Mouse (Mus musculus) kidney, postnatal 36 days (tissue): ENCODE results near the gene Nr3c2.

Experiments used
- DNase-seq, 2 experiments: peaks; one replicate each; pipeline ENCODE4 v3.0.0; 2021 to 2022; ENCODE audit warnings: mixed read lengths in 2 of 2

Nr3c2 gene

DNA sequence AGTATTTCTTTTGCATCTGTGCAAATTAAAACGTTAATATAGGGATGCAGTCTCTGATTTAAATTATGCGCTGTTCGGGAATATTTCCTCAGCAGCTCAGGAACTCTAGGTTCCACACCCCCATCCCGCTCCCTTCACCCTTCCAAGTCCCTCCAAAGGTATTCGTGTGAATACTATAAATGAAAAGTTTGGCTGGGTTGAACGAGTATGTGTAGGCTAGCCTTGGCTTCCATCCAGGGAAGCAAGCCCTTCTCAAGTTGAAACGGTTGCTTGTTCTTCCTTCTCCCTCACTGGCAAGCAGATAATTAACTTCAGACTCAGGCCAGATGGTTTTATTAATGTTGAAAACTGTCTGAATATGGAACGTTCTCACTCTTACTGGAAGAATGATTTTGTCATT, 186.8 kb downstream of the Nr3c2 start:
- no peak for DNase-seq

- no peak for DNase-seq
Measured at GRCm38 (mm10) chr8:77096721-77097120, 197.5 kb downstream of the Nr3c2 start.

- peak in 1 of 2 experiments; percentile 8 for DNase-seq
Measured at GRCm38 (mm10) chr8:77098101-77098500, 198.9 kb downstream of the Nr3c2 start.

DNA sequence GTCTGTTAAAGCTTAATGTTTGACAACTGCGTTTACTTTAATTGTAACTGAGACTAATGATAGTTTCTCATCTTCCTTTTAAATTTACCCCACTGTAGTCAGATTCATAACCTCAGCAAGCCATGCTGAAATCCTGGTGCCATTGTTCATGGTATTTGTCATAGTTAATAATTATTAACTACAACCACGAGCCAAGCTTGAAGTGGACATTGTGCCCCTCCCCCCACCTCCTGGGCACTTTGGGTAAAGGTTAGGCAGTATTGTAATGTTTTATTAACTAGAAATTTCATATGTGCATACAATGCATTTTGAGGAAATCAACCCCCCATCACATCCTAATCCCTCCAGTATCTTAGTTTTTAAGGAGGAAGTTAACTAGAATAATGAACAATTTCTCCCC, 201.1 kb downstream of the Nr3c2 start:
- DNase-seq = peak; percentile 74 to 86

DNA sequence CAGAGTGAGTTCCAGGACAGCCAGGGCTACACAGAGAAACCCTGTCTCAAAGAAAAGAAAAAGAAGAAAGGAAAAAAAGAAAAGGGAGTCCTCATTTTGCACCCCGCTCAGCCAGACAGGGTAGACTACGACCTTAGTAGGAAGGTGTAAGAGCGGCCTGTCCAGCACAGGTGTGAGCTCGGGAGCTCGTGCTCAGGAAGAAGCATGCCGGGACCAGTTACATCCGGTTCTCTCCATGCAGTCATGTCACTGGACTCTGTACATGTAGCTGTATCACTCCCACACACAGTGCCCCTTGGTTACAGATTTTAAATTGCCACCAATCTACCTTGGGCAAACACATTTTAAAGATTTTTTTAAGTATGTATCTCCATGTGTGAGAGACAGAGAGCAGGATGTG, 203.6 kb downstream of the Nr3c2 start:
- DNase-seq = peak; percentile 47 to 55

DNA sequence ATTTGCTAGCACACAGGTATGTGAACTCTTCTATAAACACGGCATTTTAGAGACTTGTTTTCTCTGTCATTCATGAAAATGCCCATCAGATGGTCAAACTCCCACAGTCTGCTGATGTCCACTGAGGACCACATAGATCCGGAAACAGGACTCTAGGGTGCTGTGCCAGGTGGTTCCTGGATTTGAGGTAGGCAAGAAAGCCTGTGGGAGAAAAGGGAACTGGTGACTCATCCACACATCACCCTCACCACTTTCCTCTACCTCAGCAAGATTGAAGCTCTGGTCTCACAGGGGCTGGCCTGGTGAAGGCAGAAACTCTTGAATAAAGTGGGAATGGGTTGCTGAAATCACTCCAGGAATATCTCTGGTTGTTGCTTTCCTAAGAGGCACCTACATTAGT, 213.5 kb downstream of the Nr3c2 start:
- DNase-seq = no peak

DNA sequence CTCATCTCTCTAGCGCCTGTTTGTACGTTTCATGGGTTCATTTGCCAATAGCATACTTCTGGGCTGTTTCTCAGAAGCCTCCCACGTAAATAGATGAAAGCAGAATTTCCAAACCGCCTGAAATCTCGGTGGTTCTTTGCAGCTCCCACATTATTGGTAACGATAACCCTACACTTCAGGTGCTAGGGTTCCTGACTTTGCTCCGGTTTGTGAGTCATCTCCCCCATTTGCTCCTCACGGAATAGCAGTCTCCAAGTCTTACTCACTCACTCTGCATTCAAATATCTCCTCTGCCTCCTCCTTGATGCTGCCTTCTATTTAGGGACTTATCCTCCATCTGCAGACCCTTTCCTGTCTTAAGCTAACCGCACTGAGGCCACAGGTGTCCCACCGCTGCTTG, 215.5 kb downstream of the Nr3c2 start:
- DNase-seq = no peak

GRCm38 (mm10) chr8:77116419-77117079, 217.3 kb downstream of the Nr3c2 start:
- no peak for DNase-seq

GRCm38 (mm10) chr8:77120810-77121570, 221.7 kb downstream of the Nr3c2 start:
- DNase-seq = peak; percentile 56 to 71

GRCm38 (mm10) chr8:77121571-77121890, 222.3 kb downstream of the Nr3c2 start:
- DNase-seq = no peak

DNA sequence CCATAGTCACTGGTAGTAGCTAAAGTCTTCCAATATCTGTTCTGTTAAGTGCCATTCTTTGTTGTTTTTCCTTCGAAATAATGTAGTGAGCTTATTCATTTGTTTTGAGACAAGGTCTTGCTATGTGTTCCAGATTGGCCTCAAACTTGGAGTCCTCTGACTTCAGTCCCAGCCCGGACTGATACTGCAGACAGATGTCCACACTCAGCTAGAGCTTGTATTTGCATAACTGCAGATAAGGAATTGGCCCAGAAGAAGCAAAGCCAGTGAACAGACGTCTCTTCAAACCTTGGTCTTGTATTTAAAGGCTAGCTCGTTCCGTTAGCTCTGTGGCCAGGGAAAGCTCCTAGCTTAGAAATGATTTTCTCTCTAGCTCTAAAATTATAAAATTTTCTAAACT, 223.1 kb downstream of the Nr3c2 start:
- DNase-seq = no peak

DNA sequence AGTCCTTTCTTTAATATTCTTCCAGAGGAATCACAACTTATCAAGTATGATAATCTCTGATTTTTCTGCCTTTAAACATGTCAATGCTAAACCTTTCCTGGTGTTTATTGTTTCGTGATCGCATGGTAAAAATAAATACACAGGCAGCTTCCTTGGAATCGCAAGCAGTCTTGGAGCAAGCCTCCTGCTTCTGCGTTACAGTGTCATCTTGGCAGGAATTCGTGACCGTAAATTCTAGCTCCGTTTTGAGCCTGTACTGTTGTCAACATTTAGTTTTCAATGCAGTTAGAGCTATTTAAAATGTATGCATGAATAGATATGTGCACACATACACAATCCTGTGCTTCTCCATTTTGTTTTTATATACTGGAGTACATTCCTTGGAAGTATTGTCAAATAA, 226.5 kb downstream of the Nr3c2 start:
- no peak for DNase-seq

DNA sequence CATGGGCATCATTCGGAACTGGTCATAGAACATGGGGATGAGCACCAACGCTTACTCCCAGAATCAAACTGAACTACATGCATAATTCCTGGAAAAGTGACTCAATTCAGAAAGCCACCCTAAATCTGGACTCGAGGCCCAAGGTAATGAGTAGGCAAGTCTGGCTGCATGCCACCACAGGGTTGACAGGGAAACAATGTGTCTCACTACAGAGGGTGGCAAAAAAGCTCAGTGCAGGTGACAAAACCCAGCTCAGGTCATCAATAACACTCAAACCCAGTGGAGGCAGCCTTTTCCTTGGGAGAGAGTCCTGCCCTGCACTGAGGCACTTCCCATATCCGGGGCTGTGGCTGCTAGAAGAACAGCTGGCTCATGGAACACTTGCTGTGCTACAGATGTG, 228.8 kb downstream of the Nr3c2 start:
- peak in 1 of 2 experiments; percentile 26 for DNase-seq

DNA sequence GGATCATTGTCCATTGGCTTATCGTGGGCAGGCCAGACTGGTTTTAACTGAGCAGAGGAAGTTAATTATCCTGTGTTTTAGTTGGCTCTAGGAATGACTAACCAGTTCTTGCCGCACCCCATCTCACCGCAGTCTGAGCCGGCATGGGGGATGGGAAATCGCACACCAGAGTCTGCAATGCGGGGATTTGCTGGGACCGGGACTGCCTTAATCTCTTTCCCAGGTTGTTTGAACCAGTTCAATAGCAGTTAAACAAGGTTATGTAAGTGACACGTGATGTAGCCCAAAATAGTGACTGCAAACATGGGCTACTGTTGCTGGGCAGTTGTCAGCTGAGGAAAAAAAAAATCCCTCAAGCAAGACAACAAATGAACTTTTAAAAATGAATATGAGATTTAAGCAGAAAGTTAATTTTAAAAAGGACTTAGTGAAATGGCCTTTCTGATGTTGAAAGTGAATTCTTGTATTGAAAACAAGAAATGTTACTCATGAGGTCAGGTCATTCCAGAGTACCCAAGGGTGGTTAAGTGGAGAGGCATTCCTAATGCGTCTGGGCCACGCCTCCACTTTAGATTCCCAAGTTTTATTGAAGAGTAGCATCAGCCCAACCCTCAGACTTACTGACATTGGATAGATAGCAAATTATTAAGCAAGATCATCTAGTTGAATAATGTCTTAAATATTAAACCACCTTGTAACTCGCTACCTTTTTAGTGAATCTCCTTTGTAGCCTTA, 233.8 kb downstream of the Nr3c2 start:
- peak; percentile 85 to 91 for DNase-seq

- no peak for DNase-seq
Measured at GRCm38 (mm10) chr8:77133797-77134385, 234.6 kb downstream of the Nr3c2 start.

DNA sequence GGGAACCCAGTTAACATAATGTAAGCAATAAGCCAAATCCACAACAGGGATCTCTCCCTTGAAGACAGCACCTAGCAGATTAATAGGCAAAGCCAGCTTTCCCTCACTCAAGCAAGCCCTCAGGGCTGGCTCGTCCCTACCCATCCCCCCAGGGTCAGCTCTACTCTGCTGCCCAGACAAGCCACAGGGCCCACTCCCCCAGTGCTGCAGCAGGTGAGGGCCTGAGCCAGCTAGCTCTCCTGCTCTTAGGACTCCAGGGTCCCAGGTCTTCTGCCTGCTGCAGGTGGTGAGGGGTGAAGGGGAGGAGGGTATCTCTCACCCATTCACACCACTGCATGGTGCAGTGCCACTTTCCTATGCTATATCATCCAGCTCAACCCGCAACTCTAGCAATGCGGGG, 246.0 kb downstream of the Nr3c2 start:
- no peak for DNase-seq

DNA sequence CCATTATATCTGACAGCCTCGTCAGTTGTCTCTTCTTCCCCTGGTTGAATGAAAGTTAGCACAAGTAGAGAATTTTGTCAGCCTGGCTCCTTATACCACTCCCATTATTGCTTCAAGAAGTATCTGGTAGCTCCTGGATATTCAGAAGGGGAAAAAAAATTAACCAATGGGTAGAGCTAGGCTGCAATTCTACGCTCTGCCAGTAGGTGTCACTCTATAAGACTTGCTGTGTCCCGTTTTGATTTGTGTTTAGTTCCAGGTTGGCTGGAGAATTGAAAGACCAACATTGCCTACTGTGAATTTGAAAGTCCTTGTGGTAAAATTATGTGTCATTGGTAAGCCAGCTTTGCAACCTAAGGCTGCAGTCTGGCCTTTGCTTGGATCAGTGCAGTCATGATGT, 255.3 kb downstream of the Nr3c2 start:
- peak; percentile 20 to 67 for DNase-seq

DNA sequence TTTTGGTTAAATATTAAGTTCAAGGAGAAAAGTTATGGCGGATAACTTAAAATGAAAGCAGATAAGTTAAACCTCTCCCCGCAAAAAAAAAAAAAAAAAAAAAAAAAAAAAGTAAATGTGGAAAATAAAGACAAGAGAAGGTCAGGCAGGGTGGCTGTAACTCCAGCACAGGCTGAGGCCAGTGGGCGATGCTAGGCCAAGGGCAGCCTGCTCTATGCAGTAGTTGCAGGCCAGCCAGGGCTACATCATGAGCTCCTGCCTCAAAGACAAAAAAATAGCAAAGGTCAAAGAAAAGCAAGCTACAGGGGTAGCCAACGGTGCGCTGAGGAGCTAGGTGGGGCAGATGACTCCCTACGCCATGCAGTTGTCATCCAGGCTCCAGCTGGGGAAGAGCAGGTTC, 270.1 kb downstream of the Nr3c2 start:
- DNase-seq = peak; percentile 4 to 14

DNA sequence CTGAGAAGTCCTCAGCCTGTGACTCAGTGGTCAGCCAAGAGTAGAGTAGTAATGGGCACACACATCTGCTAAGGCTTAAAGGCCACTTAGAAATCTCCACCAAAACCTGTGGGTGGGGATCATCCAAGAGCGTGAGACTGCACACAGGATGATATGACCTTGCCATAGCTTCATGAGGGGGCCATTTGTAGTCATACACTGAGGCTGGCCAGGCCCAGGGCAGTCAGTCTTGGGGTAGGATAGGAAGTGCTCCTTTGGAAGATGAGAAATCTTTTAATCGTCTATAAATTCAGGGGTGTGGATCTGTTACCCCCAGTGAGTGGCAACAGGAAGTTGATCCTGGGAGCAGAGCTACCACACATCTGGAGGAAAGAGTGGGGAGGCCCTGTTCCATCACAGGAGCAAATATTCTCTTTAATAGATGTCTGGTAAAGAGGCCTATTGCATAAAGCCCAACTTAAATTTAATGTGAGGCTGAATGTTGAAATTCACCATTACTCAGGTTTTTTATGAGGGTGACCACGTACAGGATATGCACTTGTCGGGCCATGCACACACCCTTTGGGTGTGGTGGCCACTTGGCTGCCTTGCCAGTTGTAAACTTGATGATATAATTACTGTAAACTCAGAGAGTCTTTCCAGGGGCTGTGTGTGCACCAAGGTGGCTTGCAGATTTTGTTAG, 270.7 kb downstream of the Nr3c2 start:
- DNase-seq = no peak

- DNase-seq = no peak
Measured at GRCm38 (mm10) chr8:77170439-77170759, 271.2 kb downstream of the Nr3c2 start.

- DNase-seq = no peak
Measured at GRCm38 (mm10) chr8:77173075-77173657, 273.9 kb downstream of the Nr3c2 start.

DNA sequence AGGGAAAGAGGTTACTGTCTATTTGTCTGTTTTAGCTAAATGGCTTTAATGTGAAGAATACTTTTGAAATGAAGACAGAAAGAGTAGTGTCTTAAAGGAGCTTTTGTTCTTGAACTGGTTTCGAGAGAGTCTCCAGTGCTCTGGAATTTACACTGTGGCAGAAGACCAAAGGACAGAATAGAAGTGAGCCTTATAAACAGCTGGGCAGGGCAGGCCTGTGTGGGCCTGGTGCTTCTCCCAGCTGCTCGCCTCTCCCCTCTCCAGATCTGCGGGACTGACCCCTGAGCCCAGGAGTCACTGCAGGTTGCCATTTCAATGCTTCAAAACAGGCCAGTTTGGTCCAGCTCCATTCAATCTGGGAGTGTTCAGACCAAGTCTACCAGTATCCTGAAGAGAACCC, 274.5 kb downstream of the Nr3c2 start:
- DNase-seq = no peak

GRCm38 (mm10) chr8:77175471-77175870, 276.2 kb downstream of the Nr3c2 start:
- DNase-seq = peak; percentile 14 to 17
